Mouse (Mus musculus) forebrain, embryonic 15.5 days (tissue): ENCODE data around the gene Rcn1. TPM values are rescaled to one million over a fixed set of nuclear protein-coding genes. Genes with fewer than 3 reads are reported as not detected.

Experiments used
- ATAC-seq: fragments of 200-750 bp; cut with Nextera tagmentation; replicated peaks from 2 replicates; pipeline ENCODE4 v1.8.0; 2017; ENCODE audit warnings: mild to moderate bottlenecking, moderate TSS enrichment, moderate library complexity
- H3K27ac ChIP-seq: fragments of 300-500 bp; sonication (generic); replicated peaks from 2 replicates; pipeline ENCODE4 v1.5.1; 2015; ENCODE audit warnings: mild to moderate bottlenecking, inconsistent platforms
- H3K27me3 ChIP-seq: fragments of 300-500 bp; sonication (generic); 2 replicates; pipeline ENCODE4 v1.6.1; 2015; ENCODE audit warnings: inconsistent platforms
- H3K36me3 ChIP-seq: fragments of 300-500 bp; sonication (generic); 2 replicates; pipeline ENCODE4 v1.6.1; 2015; ENCODE audit warnings: mild to moderate bottlenecking, inconsistent platforms
- H3K4me1 ChIP-seq: fragments of 300-500 bp; sonication (generic); 2 replicates; pipeline ENCODE4 v1.6.1; 2015; ENCODE audit warnings: inconsistent platforms
- H3K4me2 ChIP-seq: fragments of 300-500 bp; sonication (generic); replicated peaks from 2 replicates; pipeline ENCODE4 v1.6.1; 2015; ENCODE audit warnings: mild to moderate bottlenecking, inconsistent platforms
- H3K4me3 ChIP-seq: fragments of 300-500 bp; sonication (generic); 2 replicates; pipeline ENCODE4 v1.5.1; 2015; ENCODE audit warnings: mild to moderate bottlenecking, inconsistent platforms
- H3K9ac ChIP-seq: fragments of 300-500 bp; sonication (generic); replicated peaks from 2 replicates; pipeline ENCODE4 v1.6.1; 2015; ENCODE audit warnings: mild to moderate bottlenecking, inconsistent platforms
- H3K9me3 ChIP-seq: fragments of 300-500 bp; sonication (generic); 2 replicates; pipeline ENCODE4 v1.6.1; 2016; ENCODE audit warnings: inconsistent platforms
- WGBS: fragments of 180-500 bp; shearing (Covaris S2); methylation state at CpG from one replicate; pipeline ENCODE4 v1.1.7; 2015; ENCODE audit warnings: mixed read lengths; 5-methylcytosine and 5-hydroxymethylcytosine counted together
- polyA plus RNA-seq: library from polyadenylated mRNA; unstranded; fragments of >200 nt; fragmentation: Nextera tagmentation; extraction: Ambion mirVana; gene quantifications from 2 replicates; pipeline ENCODE4 v1.2.1, GENCODE M21; 2015

The Rcn1 gene
- polyA plus RNA-seq = 52.4 and 53.8 TPM in 2 replicates

- peak within 1 kb of the TSS; percentile 75 for H3K27ac ChIP-seq
- peak; percentile 92 for ATAC-seq
- under 1% methylated on average over 57 of the region's 57 CpGs for WGBS
Measured at GRCm38 (mm10) chr2:105399085-105399891, at the start of gene Rcn1. Rcn1 (minus strand) TSS chr2:105399319.

GRCm38 (mm10) chr2:105444072-105444471, 45.0 kb upstream of the Rcn1 start:
- no peaks in the 10 kb centered on the region for H3K4me1 ChIP-seq
- no peak for ATAC-seq
- no peaks in the 10 kb centered on the region; the same call in 1 of the 2 replicates for H3K27me3 ChIP-seq
- H3K27ac ChIP-seq = no peak overlapping the region
- no peak overlapping the region for H3K4me3 ChIP-seq
- no peak overlapping the region for H3K9ac ChIP-seq
- 36% methylated on average over 3 of the region's 3 CpGs for WGBS
- no peaks in the 10 kb centered on the region for H3K36me3 ChIP-seq
- H3K9me3 ChIP-seq = no peaks in the 10 kb centered on the region
- H3K4me2 ChIP-seq = no peak overlapping the region

More at GRCm38 (mm10) chr2:105399085-105399891, at the start of gene Rcn1:
- Histone ChIP-seq H3K4me3 (peak within 1 kb of the TSS; percentile 62), H3K27me3 (no peaks in the 10 kb centered on the region), H3K4me2 (peak within 1 kb of the TSS; percentile 94), H3K9ac (peak within 1 kb of the TSS; percentile 68), H3K36me3 (no peaks in the 10 kb centered on the region), H3K4me1 (peaks cover 22% of the 10 kb centered on the region), H3K9me3 (no peaks in the 10 kb centered on the region)

- Histone ChIP-seq H3K4me1 (no peaks in the 10 kb centered on the region), H3K9ac (no peak overlapping the region), H3K4me2 (no peak overlapping the region), H3K9me3 (no peaks in the 10 kb centered on the region), H3K27ac (no peak overlapping the region), H3K4me3 (no peak overlapping the region), H3K27me3 (no peaks in the 10 kb centered on the region), H3K36me3 (no peaks in the 10 kb centered on the region)
- no peak for ATAC-seq
- WGBS = 83% methylated on average over 4 of the region's 4 CpGs
Measured at GRCm38 (mm10) chr2:105439022-105439421, 39.9 kb upstream of the Rcn1 start.

- H3K27ac ChIP-seq = no peak overlapping the region
- no peak for ATAC-seq
- no peaks in the 10 kb centered on the region for H3K36me3 ChIP-seq
- no peaks in the 10 kb centered on the region for H3K4me1 ChIP-seq
- H3K9ac ChIP-seq = no peak overlapping the region
- no peaks in the 10 kb centered on the region for H3K9me3 ChIP-seq
- no peak overlapping the region for H3K4me3 ChIP-seq
- H3K27me3 ChIP-seq = no peaks in the 10 kb centered on the region
- WGBS = 98% methylated on average over 2 of the region's 2 CpGs
- H3K4me2 ChIP-seq = no peak overlapping the region
Measured at GRCm38 (mm10) chr2:105438525-105438924, 39.4 kb upstream of the Rcn1 start.

- Histone ChIP-seq H3K4me3 (no peak overlapping the region), H3K27me3 (0 out of 2 replicates have a peak, but pooled peaks cover 5% of the 10 kb centered on the region), H3K4me2 (peak overlapping the region; percentile 23; the same call in 1 of the 2 replicates), H3K4me1 (no peaks in the 10 kb centered on the region), H3K9me3 (no peaks in the 10 kb centered on the region), H3K27ac (no peak overlapping the region), H3K36me3 (no peaks in the 10 kb centered on the region), H3K9ac (no peak overlapping the region)
- ATAC-seq = no peak
- 17% methylated on average over 10 of the region's 10 CpGs for WGBS
Measured at GRCm38 (mm10) chr2:105432927-105433326, 33.8 kb upstream of the Rcn1 start.

- no peaks in the 10 kb centered on the region for H3K36me3 ChIP-seq
- 87% methylated on average over 5 of the region's 5 CpGs for WGBS
- no peak overlapping the region for H3K27ac ChIP-seq
- 0 out of 2 replicates have a peak, but pooled peaks cover 5% of the 10 kb centered on the region for H3K27me3 ChIP-seq
- H3K9ac ChIP-seq = no peak overlapping the region
- no peaks in the 10 kb centered on the region for H3K4me1 ChIP-seq
- no peak overlapping the region for H3K4me2 ChIP-seq
- ATAC-seq = no peak
- no peaks in the 10 kb centered on the region for H3K9me3 ChIP-seq
- no peak overlapping the region for H3K4me3 ChIP-seq
Measured at GRCm38 (mm10) chr2:105430373-105430772, 31.3 kb upstream of the Rcn1 start.

- Histone ChIP-seq H3K4me2 (no peak overlapping the region), H3K27ac (no peak overlapping the region), H3K9me3 (no peaks in the 10 kb centered on the region), H3K36me3 (no peaks in the 10 kb centered on the region), H3K4me1 (no peaks in the 10 kb centered on the region), H3K9ac (no peak overlapping the region), H3K4me3 (no peak overlapping the region), H3K27me3 (0 out of 2 replicates have a peak, but pooled peaks cover 5% of the 10 kb centered on the region)
- ATAC-seq = no peak
- WGBS = 93% methylated on average over 6 of the region's 6 CpGs
Measured at GRCm38 (mm10) chr2:105429899-105430298, 30.8 kb upstream of the Rcn1 start.

GRCm38 (mm10) chr2:105428467-105428866, 29.3 kb upstream of the Rcn1 start:
- peak; percentile 27; the same call in 1 of the 2 replicates for ATAC-seq
- 30% methylated on average over 6 of the region's 6 CpGs for WGBS
- Histone ChIP-seq H3K4me2 (no peak overlapping the region), H3K27me3 (0 out of 2 replicates have a peak, but pooled peaks cover 5% of the 10 kb centered on the region), H3K9ac (no peak overlapping the region), H3K9me3 (no peaks in the 10 kb centered on the region), H3K4me1 (no peaks in the 10 kb centered on the region), H3K4me3 (no peak overlapping the region), H3K36me3 (no peaks in the 10 kb centered on the region), H3K27ac (no peak overlapping the region)

- Histone ChIP-seq H3K27ac (no peak overlapping the region), H3K4me3 (no peak overlapping the region), H3K36me3 (no peaks in the 10 kb centered on the region), H3K4me1 (no peaks in the 10 kb centered on the region), H3K4me2 (no peak overlapping the region), H3K9ac (no peak overlapping the region), H3K9me3 (no peaks in the 10 kb centered on the region), H3K27me3 (0 out of 2 replicates have a peak, but pooled peaks cover 5% of the 10 kb centered on the region)
- WGBS = 5% methylated on average over 12 of the region's 12 CpGs
- peak; percentile 62 for ATAC-seq
Measured at GRCm38 (mm10) chr2:105428029-105428428, 28.9 kb upstream of the Rcn1 start.

- Histone ChIP-seq H3K27ac (no peak overlapping the region), H3K36me3 (no peaks in the 10 kb centered on the region), H3K4me3 (no peak overlapping the region), H3K4me1 (no peaks in the 10 kb centered on the region), H3K4me2 (no peak overlapping the region), H3K9ac (no peak overlapping the region), H3K27me3 (0 out of 2 replicates have a peak, but pooled peaks cover 5% of the 10 kb centered on the region), H3K9me3 (no peaks in the 10 kb centered on the region)
- 79% methylated on average over 8 of the region's 8 CpGs for WGBS
- ATAC-seq = 0 out of 2 replicates have a peak, but pooled peaks have one; percentile 14
Measured at GRCm38 (mm10) chr2:105427447-105427846, 28.3 kb upstream of the Rcn1 start.

- H3K27me3 ChIP-seq = no peaks in the 10 kb centered on the region
- H3K27ac ChIP-seq = no peak overlapping the region
- no peak overlapping the region for H3K9ac ChIP-seq
- 92% methylated on average over 12 of the region's 12 CpGs for WGBS
- H3K9me3 ChIP-seq = no peaks in the 10 kb centered on the region
- H3K4me3 ChIP-seq = no peak overlapping the region
- no peak overlapping the region for H3K4me2 ChIP-seq
- no peaks in the 10 kb centered on the region for H3K36me3 ChIP-seq
- ATAC-seq = no peak
- peaks cover 22% of the 10 kb centered on the region for H3K4me1 ChIP-seq
Measured at GRCm38 (mm10) chr2:105418629-105419227, 19.6 kb upstream of the Rcn1 start.

- no peak overlapping the region for H3K9ac ChIP-seq
- H3K4me3 ChIP-seq = no peak overlapping the region
- H3K36me3 ChIP-seq = no peaks in the 10 kb centered on the region
- H3K27me3 ChIP-seq = no peaks in the 10 kb centered on the region
- WGBS = 92% methylated on average over 5 of the region's 5 CpGs
- H3K4me1 ChIP-seq = peaks cover 22% of the 10 kb centered on the region
- H3K4me2 ChIP-seq = no peak overlapping the region
- no peak for ATAC-seq
- no peak overlapping the region for H3K27ac ChIP-seq
- no peaks in the 10 kb centered on the region for H3K9me3 ChIP-seq
Measured at GRCm38 (mm10) chr2:105417663-105418062, 18.5 kb upstream of the Rcn1 start.
